In genomic region chr9:84466741-84467140, GRCm38 (mm10) we compare ENCODE assay signal across 8 mouse cellular contexts.
A peak's percentile ranks its signal among the peaks of the same experiment; 100 is the strongest.
DNase-seq lines count a peak whose midpoint lies in the region.

No protein-coding gene starts in this region.

- DNase-seq in heart, adult 8-10 months (ENCODE audit: low spot score): peak; percentile 41
- no peak for DNase-seq in heart, embryonic 10.5 days (ENCODE audit: low spot score)
- DNase-seq in 3T3-L1 (ENCODE audit: low read depth, low spot score): peak; percentile 70
- DNase-seq in MN1 (ENCODE audit: low spot score): peak; percentile 12
- DNase-seq in embryo, embryonic 9.5 days (ENCODE audit: extremely low spot score): peak; percentile 40
- DNase-seq in kidney, postnatal 25 days: peak; percentile 38 to 54
- DNase-seq in retina, adult 2 months (ENCODE audit: low read depth, low spot score): peak; percentile 25
- no peak for DNase-seq in spleen, postnatal 36 days (ENCODE audit: low spot score in 2 of 2)

- WGBS in heart, embryonic 10.5 days: 4% methylated on average over 3 of the region's 3 CpGs

- no peak overlapping the region for H3K27ac ChIP-seq in heart, embryonic 10.5 days

- no peaks in the 10 kb centered on the region for H3K36me3 ChIP-seq in heart, embryonic 10.5 days

- no peaks in the 10 kb centered on the region for H3K27me3 ChIP-seq in heart, embryonic 10.5 days (ENCODE audit: insufficient read depth, poor library complexity, severe bottlenecking)

- no peaks in the 10 kb centered on the region for H3K9me3 ChIP-seq in heart, embryonic 10.5 days

- H3K4me3 ChIP-seq in heart, embryonic 10.5 days: no peak overlapping the region

- H3K4me1 ChIP-seq in heart, embryonic 10.5 days: no peaks in the 10 kb centered on the region

Comparison
In these comparisons a context has a peak if more than half of its experiments do, and no peak if none do; other contexts are left out.
1. DNase-seq: peak in heart, adult 8-10 months (single experiment), 3T3-L1 (single experiment), MN1 (single experiment), embryo, embryonic 9.5 days (single experiment), kidney, postnatal 25 days (2 of 2) and retina, adult 2 months (single experiment); none in heart, embryonic 10.5 days (single experiment) and spleen, postnatal 36 days (0 of 2).